Mouse (Mus musculus): Measurements from ENCODE around the gene Rasgrf1. TPM values are rescaled to one million over a fixed set of nuclear protein-coding genes. Genes with fewer than 3 reads are reported as not detected.
"Not testable (repeated sequence)": the region's sequence is repeated elsewhere in the genome, so short reads cannot be mapped to it uniquely, and the experiment has no call there.

The Rasgrf1 gene
- polyA plus RNA-seq, 1 experiment from 2014 or later, result 0.13 TPM

DNA sequence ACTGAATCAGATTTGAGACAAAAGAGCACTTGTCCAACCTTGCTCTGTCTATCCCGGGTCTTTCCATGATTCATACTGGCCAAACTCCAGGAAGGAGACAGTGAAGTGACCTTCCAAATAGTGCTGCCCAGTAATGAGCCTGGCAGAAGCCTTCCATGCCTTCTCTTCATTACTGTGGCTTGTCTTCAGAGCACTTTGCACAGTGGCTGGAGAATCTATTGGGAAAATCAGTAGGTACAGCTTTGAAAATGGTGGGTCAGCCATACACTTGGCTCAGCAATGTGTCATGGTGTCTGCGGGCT is 150.8 kb downstream of the Rasgrf1 start:
- H3K4me3 ChIP-seq, result no peak overlapping the region
- 76% methylated on average over 2 of the region's 2 CpGs for WGBS
- no peaks in the 10 kb centered on the region; the same call in 1 of the 2 replicates for H3K27me3 ChIP-seq (ENCODE audit: insufficient read depth, poor library complexity, severe bottlenecking)
- H3K9me3 ChIP-seq, result no peaks in the 10 kb centered on the region
- no peaks in the 10 kb centered on the region for H3K4me1 ChIP-seq
- H3K27ac ChIP-seq, result no peak overlapping the region
- no peaks in the 10 kb centered on the region for H3K36me3 ChIP-seq
- DNase-seq (ENCODE audit: low spot score), result no peak

DNA sequence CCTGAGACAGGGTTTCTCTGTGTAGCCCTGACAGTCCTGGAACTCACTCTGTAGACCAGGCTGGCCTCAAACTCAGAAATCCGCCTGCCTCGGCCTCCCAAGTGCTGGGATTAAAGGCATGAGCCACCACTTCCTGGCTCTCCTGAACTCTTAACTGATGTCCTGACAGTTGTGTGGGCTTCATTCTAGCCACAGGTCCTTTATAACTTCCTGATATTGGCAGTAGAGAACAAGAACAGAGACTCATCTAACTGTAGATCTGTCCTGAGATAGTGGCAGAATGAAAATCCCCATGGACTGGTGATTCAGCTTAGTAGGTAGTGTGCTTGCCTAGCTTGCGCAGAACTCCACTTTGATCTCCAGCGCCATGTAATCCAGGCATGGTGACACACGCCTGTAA is 151.2 kb downstream of the Rasgrf1 start:
- H3K27me3 ChIP-seq (ENCODE audit: insufficient read depth, poor library complexity, severe bottlenecking); DNase-seq (ENCODE audit: low spot score); H3K9me3 ChIP-seq; H3K27ac ChIP-seq; H3K4me3 ChIP-seq; H3K36me3 ChIP-seq; H3K4me1 ChIP-seq: not testable (repeated sequence)
- WGBS, result 90% methylated on average over 5 of the region's 5 CpGs

DNA sequence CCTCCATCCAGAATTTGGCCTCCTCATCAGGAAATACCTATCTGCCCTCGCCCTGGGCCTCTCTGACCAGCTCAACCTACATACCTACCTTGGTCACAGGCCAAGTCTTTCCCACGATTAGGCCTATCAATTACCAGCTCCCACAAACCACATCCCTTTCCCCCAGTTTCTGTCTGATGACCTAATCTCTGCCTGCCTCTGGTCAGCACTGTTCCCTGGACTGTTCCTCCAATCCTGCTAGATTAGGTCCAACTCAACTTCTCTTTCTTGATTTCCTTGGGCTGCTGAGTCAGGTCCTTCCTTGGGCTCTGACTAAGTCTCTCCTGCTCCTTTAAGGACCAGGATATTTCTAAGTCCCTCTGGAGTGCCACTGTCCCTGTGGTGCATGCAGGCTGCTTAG is 157.6 kb downstream of the Rasgrf1 start:
- Histone ChIP-seq H3K9me3 (no peaks in the 10 kb centered on the region), H3K4me1 (no peaks in the 10 kb centered on the region), H3K27me3 (ENCODE audit: insufficient read depth, poor library complexity, severe bottlenecking) (no peaks in the 10 kb centered on the region; the same call in 1 of the 2 replicates), H3K27ac (no peak overlapping the region), H3K4me3 (no peak overlapping the region), H3K36me3 (no peaks in the 10 kb centered on the region)
- DNase-seq (ENCODE audit: low spot score), result no peak
- 72% methylated on average over 2 of the region's 2 CpGs for WGBS

DNA sequence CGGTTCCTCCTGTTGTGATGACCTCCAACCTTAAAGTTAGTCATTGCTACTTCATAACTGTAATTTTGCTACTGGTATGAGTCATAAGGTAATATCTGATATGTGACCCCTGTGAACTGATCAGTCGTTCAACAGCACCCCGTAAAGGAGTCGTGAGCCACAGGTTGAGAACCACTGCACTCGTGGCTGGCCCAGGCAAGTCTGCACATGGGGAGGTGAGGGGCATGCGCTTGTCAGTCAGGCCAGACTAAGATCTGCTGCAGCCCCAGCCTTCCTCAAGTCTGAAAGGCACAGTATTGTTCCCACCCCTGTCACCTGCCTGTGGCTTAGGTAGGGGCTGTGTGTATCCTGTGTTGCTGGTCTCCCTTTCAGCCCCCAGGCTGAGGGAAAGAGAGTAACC is 159.1 kb downstream of the Rasgrf1 start:
- Histone ChIP-seq H3K27ac (no peak overlapping the region), H3K27me3 (ENCODE audit: insufficient read depth, poor library complexity, severe bottlenecking) (no peaks in the 10 kb centered on the region; the same call in 1 of the 2 replicates), H3K4me1 (no peaks in the 10 kb centered on the region), H3K4me3 (no peak overlapping the region), H3K9me3 (no peaks in the 10 kb centered on the region), H3K36me3 (no peaks in the 10 kb centered on the region)
- peak; percentile 41 for DNase-seq (ENCODE audit: low spot score)
- 83% methylated on average over 6 of the region's 6 CpGs for WGBS

DNA sequence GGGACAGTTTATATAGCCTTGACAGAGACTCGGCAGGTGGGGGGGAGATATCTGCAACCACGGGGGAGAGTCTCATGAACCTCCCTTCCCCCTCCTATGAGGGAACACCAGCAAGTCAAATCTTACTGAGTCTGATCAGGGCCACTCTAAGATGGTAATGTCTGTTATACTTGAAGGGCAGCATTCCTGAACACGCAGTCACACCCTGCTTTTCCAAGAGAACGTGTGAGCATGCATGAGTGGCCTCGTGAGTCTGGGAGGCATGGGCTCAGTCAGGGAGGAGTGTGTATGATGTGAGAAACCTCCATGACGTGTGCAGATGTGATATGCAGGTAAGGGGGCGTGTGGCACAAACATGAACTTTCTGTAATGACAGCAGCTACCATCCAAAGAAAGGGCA is 159.8 kb downstream of the Rasgrf1 start:
- no peaks in the 10 kb centered on the region for H3K36me3 ChIP-seq
- WGBS, result 71% methylated on average over 7 of the region's 7 CpGs
- H3K4me3 ChIP-seq, result no peak overlapping the region
- peak; percentile 43 for DNase-seq (ENCODE audit: low spot score)
- H3K27ac ChIP-seq, result no peak overlapping the region
- no peaks in the 10 kb centered on the region for H3K4me1 ChIP-seq
- no peaks in the 10 kb centered on the region for H3K9me3 ChIP-seq
- no peaks in the 10 kb centered on the region; the same call in 1 of the 2 replicates for H3K27me3 ChIP-seq (ENCODE audit: insufficient read depth, poor library complexity, severe bottlenecking)

DNA sequence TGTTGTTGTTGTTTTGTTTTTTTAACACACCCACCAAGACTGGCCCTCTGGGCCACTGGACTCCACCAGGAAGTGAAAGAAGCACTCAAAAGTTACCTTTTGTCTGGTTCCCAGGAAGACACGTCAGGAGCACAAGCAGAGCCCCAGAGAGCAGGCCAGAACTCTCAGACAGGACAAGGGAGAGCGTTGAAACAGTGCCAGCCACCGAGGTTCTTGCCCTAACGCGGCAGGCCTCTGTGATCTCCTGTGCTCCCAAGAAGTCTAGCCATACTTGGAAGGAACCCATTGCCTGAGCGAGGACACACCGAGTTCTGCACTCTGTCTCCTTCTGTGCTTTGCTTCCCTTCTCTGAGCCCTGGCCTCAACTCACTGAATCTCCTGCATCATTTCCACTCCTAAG is 160.5 kb downstream of the Rasgrf1 start:
- H3K27me3 ChIP-seq (ENCODE audit: insufficient read depth, poor library complexity, severe bottlenecking), result no peaks in the 10 kb centered on the region; the same call in 1 of the 2 replicates
- no peaks in the 10 kb centered on the region for H3K36me3 ChIP-seq
- H3K4me1 ChIP-seq, result no peaks in the 10 kb centered on the region
- H3K27ac ChIP-seq, result no peak overlapping the region
- peak; percentile 54 for DNase-seq (ENCODE audit: low spot score)
- H3K9me3 ChIP-seq, result no peaks in the 10 kb centered on the region
- 85% methylated on average over 7 of the region's 7 CpGs for WGBS
- no peak overlapping the region for H3K4me3 ChIP-seq

DNA sequence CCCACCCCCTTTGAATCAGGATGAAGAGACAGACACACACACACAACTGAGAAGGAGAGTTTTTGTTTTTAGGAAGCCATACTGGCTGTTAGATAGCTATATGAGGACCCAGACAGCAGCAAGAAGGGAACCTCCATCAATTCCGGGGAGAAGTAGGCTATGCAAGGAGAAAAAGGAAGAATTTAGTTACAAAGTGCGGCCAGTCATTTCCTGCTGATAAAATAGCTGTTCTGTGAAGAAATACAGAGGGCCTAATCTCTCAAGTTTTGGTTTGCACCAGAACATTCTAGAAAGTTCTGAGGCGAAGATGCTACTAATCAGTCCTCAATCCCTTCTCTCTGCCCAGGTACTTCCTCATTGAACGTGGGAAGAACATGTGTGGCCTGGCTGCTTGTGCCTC is 165.6 kb downstream of the Rasgrf1 start:
- H3K27me3 ChIP-seq (ENCODE audit: insufficient read depth, poor library complexity, severe bottlenecking), result no peaks in the 10 kb centered on the region
- no peaks in the 10 kb centered on the region for H3K9me3 ChIP-seq
- 56% methylated on average over 4 of the region's 4 CpGs for WGBS
- H3K4me1 ChIP-seq, result no peaks in the 10 kb centered on the region
- H3K36me3 ChIP-seq, result no peaks in the 10 kb centered on the region
- no peak for DNase-seq (ENCODE audit: low spot score)
- no peak overlapping the region for H3K4me3 ChIP-seq
- no peak overlapping the region for H3K27ac ChIP-seq

DNA sequence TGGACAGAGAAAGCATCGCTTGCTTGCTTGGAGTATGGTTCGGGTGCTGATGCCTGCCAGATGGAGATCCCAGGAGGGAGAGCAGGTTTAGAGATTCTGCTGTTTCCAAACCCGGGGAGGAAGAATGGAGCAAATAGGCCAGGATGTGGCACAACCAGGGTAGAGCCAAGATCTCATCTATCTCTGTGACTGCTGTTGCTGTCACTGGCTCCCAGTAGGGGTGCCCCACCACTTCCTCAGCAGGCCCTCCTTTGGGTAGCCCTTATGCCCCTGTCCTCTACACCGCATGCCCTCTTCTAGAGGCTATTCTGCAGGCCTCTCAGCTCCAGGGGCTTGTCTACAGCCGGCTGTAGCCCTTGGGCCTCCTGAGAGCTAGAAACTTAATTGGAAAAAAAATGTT is 166.4 kb downstream of the Rasgrf1 start:
- H3K4me3 ChIP-seq, result no peak overlapping the region
- H3K27me3 ChIP-seq (ENCODE audit: insufficient read depth, poor library complexity, severe bottlenecking), result no peaks in the 10 kb centered on the region
- no peaks in the 10 kb centered on the region for H3K36me3 ChIP-seq
- DNase-seq (ENCODE audit: low spot score), result no peak
- no peaks in the 10 kb centered on the region for H3K9me3 ChIP-seq
- no peak overlapping the region for H3K27ac ChIP-seq
- no peaks in the 10 kb centered on the region for H3K4me1 ChIP-seq
- 76% methylated on average over 5 of the region's 5 CpGs for WGBS

Other genes starting within 250 kb of the Rasgrf1 start
- gene Tmed3, start 204.8 kb upstream of the Rasgrf1 start, polyA plus RNA-seq (2016; fragmentation: Nextera tagmentation; extraction: Ambion mirVana), result 64.7 and 64.9 TPM in 2 replicates
- not detected in 2 replicates for gene Ankrd34c, start 171.4 kb upstream of the Rasgrf1 start, polyA plus RNA-seq (2016; fragmentation: Nextera tagmentation; extraction: Ambion mirVana)
- 19.3 and 26.4 TPM in 2 replicates for gene Ctsh, start 144.2 kb downstream of the Rasgrf1 start, polyA plus RNA-seq (2016; fragmentation: Nextera tagmentation; extraction: Ambion mirVana)
- 430 and 475 TPM in 2 replicates for gene Morf4l1, start 204.9 kb downstream of the Rasgrf1 start, polyA plus RNA-seq (2016; fragmentation: Nextera tagmentation; extraction: Ambion mirVana)